Mouse (Mus musculus) heart, postnatal 0 days (tissue): ENCODE measurements around the gene Gm10031. TPM values are rescaled to one million over a fixed set of nuclear protein-coding genes. Genes with fewer than 3 reads are reported as not detected.

ENCODE experiments used
- ATAC-seq: fragments of 200-750 bp; cut with Nextera tagmentation; 2 replicates; pipeline ENCODE4 v1.8.0; 2017; ENCODE audit warnings: low read depth, moderate number of reproducible peaks, moderate library complexity; ENCODE audit not compliant: insufficient read depth
- DNase-seq: peaks from one replicate; pipeline ENCODE4 v3.0.0-alpha.2; 2016; ENCODE audit warnings: low spot score
- H3K27ac ChIP-seq: fragments of 300-500 bp; sonication (generic); 2 replicates; pipeline ENCODE4 v1.5.1; 2014; ENCODE audit warnings: low read depth, mild to moderate bottlenecking
- H3K27me3 ChIP-seq: fragments of 300-500 bp; sonication (generic); 2 replicates; pipeline ENCODE4 v1.6.1; 2014; ENCODE audit warnings: low read length, mixed read lengths; ENCODE audit not compliant: control insufficient read depth, insufficient read depth
- H3K36me3 ChIP-seq: fragments of 300-500 bp; sonication (generic); replicated peaks from 2 replicates; pipeline ENCODE4 v1.6.1; 2014; ENCODE audit warnings: low read length, mixed read lengths; ENCODE audit not compliant: control insufficient read depth, insufficient read depth
- H3K4me1 ChIP-seq: fragments of 300-500 bp; sonication (generic); 2 replicates; pipeline ENCODE4 v1.6.1; 2014; ENCODE audit warnings: antibody characterized with exemption; ENCODE audit not compliant: control insufficient read depth, insufficient read depth
- H3K4me2 ChIP-seq: fragments of 300-500 bp; sonication (generic); 2 replicates; pipeline ENCODE4 v1.6.1; 2014; ENCODE audit warnings: low read depth, mild to moderate bottlenecking, low read length, moderate library complexity
- H3K4me3 ChIP-seq: fragments of 300-500 bp; sonication (generic); 2 replicates; pipeline ENCODE4 v1.5.1; 2014; ENCODE audit warnings: low read depth, low read length
- H3K9ac ChIP-seq: fragments of 300-500 bp; sonication (generic); replicated peaks from 2 replicates; pipeline ENCODE4 v1.6.1; 2014; ENCODE audit warnings: low read depth, low read length, mixed read lengths
- H3K9me3 ChIP-seq: fragments of 300-500 bp; sonication (generic); replicated peaks from 2 replicates; pipeline ENCODE4 v1.6.1; 2016; ENCODE audit warnings: low read length; ENCODE audit not compliant: control insufficient read depth
- CTCF ChIP-seq: IDR thresholded peaks from 2 replicates; pipeline ENCODE4 v1.5.1; 2016; ENCODE audit warnings: antibody characterized with exemption, control low read depth, low read depth
- EP300 ChIP-seq: IDR thresholded peaks from 2 replicates; pipeline ENCODE4 v1.6.1; 2016; ENCODE audit warnings: antibody characterized with exemption, low read depth
- WGBS: fragments of 180-500 bp; shearing (Covaris S2); extraction: QIAGEN DNeasy Blood & Tissue Kit; methylation state at CpG from one replicate; pipeline ENCODE4 v1.1.7; 2014; 5-methylcytosine and 5-hydroxymethylcytosine counted together
- polyA plus RNA-seq: library from polyadenylated mRNA; unstranded; fragments of >200 nt; fragmentation: Nextera tagmentation; extraction: Ambion mirVana; gene quantifications from 2 replicates; pipeline ENCODE4 v1.2.1, GENCODE M21; 2015
- total RNA-seq: library from RNA; depleted of rRNA; stranded (reverse); fragments of >200 nt; gene quantifications from 2 replicates; pipeline ENCODE4 v1.2.3, GENCODE M21; 2014; ENCODE audit warnings: low replicate concordance

The Gm10031 gene
- total and polyA plus RNA-seq, 2 experiments from 2014 or later: 0.33 to 13.9 TPM

DNA sequence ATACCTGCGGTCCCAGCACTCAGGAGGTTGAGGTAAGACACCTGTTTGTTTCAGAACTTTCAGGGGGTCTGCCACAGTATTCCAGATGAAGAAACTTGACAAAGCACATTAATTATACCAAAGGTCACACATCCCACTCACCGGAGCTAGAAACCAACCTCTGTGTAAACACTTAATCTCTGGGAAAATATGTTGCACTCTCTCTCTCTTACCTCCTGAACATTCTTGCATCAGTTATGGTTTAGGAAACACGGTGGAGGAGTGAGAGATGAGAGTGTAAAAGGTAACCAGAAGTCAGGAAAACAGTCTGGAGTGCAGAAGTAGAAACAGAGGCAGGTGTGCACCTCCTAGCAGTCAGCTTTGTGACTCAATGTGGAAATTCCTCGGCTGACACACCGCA lies 35.8 kb upstream of the Gm10031 start:
- no peak overlapping the region for H3K9ac ChIP-seq
- no peak overlapping the region for H3K4me2 ChIP-seq
- H3K9me3 ChIP-seq: no peaks in the 10 kb centered on the region
- no peak overlapping the region for H3K27ac ChIP-seq
- DNase-seq (no peak), ATAC-seq (no peak)
- no peaks in the 10 kb centered on the region for H3K27me3 ChIP-seq
- WGBS: 77% methylated on average over 5 of the region's 5 CpGs
- H3K4me3 ChIP-seq: no peak overlapping the region
- H3K4me1 ChIP-seq: no peaks in the 10 kb centered on the region
- H3K36me3 ChIP-seq: no peaks in the 10 kb centered on the region
- no peak for TF ChIP-seq EP300
- TF ChIP-seq CTCF: no peak

DNA sequence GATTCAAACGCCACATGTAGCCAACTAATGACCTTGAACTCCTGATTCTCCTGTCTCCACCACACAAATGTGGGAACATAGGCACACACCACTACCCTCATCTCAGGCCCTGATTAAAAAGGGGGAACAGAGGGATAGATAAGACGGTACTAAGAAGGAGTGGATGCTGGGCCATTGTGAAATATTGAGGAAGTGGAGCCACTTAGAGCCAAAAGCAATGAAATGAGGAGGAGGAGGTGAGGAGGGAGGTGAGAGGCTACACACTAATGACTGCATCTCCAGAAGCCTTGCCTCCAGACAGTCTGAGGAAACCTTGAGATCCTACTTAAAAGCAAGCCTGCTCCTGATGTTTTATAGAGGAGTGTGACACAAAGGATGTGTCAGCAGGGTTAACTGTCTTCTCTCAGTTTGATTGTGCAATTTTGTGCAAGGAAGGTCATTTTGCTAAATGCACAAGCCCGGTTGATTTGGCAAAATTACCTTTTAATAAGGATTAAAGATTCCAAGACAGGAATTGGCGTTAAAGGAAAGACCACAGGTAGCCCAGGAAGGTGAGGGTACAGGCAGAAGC lies 32.5 kb upstream of the Gm10031 start:
- ATAC-seq: no peak
- 65% methylated on average over 4 of the region's 4 CpGs for WGBS

DNA sequence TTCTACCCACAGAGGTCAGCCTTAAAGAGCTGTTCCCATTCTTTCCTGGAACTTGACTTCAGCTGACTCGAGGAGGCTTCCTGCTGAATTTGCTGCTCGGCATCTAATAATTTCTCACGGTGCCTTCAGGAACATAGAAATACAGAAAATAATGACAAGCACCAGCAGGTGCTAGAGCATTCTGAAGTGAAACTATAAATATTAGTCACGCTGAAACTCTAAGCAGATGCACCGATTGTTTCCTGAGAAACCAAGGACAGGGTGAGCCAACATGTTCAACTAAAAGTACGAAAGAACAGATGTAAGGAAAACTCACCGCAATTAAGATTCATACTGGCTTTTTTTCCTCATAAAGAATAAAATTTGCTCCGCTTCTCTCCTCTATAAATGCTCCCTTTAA lies 28.8 kb upstream of the Gm10031 start:
- Histone ChIP-seq H3K27ac (no peak overlapping the region), H3K4me3 (no peak overlapping the region), H3K4me1 (no peaks in the 10 kb centered on the region), H3K27me3 (no peaks in the 10 kb centered on the region), H3K9ac (no peak overlapping the region), H3K4me2 (no peak overlapping the region), H3K36me3 (no peaks in the 10 kb centered on the region), H3K9me3 (no peaks in the 10 kb centered on the region)
- no peak for TF ChIP-seq CTCF
- DNase-seq (no peak), ATAC-seq (no peak)
- WGBS: 82% methylated on average over 8 of the region's 8 CpGs

More for the DNA sequence above, 32.5 kb upstream of the Gm10031 start:
- Histone ChIP-seq H3K9ac (no peak overlapping the region), H3K27ac (no peak overlapping the region), H3K4me1 (no peaks in the 10 kb centered on the region), H3K4me2 (no peak overlapping the region), H3K36me3 (no peaks in the 10 kb centered on the region), H3K27me3 (no peaks in the 10 kb centered on the region), H3K4me3 (no peak overlapping the region), H3K9me3 (no peaks in the 10 kb centered on the region)
- TF ChIP-seq EP300: no peak
- TF ChIP-seq CTCF: no peak
- DNase-seq: no peak

DNA sequence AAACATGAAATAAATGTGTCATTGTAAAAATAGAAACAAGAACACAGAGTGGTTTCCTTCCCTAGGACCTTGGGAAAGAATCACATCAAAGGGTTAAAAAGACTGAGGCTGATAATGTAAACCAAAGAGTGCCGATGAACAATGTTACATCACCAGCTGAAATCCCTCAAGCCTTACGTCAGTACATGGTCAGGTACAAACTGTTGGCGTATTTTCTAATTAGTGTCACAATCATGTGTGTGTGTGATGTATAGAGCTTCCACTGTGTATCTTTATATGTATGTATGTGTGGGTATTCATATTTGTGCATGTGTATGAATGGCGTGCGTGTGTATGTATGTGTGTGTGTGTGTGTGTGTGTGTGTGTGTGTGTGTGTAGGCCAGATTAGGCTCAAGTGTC lies 26.9 kb upstream of the Gm10031 start:
- H3K9ac ChIP-seq: no peak overlapping the region
- no peaks in the 10 kb centered on the region for H3K36me3 ChIP-seq
- no peaks in the 10 kb centered on the region for H3K4me1 ChIP-seq
- 73% methylated on average over 5 of the region's 5 CpGs for WGBS
- H3K27me3 ChIP-seq: no peaks in the 10 kb centered on the region
- no peak overlapping the region for H3K4me3 ChIP-seq
- no peaks in the 10 kb centered on the region for H3K9me3 ChIP-seq
- DNase-seq (no peak), ATAC-seq (no peak)
- TF ChIP-seq EP300 (no peak), CTCF (no peak)
- no peak overlapping the region for H3K4me2 ChIP-seq
- H3K27ac ChIP-seq: no peak overlapping the region

DNA sequence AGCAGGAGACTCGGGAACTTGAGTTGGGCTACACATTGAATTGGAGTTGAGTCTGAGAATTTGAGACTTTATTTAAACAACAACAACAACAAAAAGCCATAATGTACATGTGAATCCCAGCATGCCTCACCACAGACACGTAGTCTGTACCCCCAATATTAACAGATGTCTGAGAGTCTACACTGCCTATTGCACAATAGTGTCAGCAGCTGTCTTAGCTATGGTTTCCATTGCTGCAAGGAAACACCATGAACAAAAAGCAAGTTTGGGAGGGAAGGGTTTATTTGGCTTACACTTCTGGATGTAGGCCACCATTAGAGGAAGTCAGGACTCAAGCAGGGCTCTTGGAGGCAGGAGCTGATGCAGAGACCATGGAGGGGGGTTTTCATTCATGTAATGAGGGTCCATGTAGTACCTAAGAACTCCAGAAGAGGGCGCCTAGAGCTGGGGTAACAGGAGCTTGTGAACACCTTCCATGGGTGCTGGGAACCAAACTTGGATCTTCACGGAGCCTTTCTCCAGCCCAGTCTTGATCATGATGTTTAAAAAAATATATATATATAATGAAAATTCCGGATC lies 18.8 kb upstream of the Gm10031 start:
- Histone ChIP-seq H3K4me1 (no peaks in the 10 kb centered on the region), H3K9me3 (no peaks in the 10 kb centered on the region), H3K4me2 (no peak overlapping the region), H3K27me3 (no peaks in the 10 kb centered on the region), H3K27ac (no peak overlapping the region), H3K36me3 (no peaks in the 10 kb centered on the region), H3K9ac (no peak overlapping the region), H3K4me3 (no peak overlapping the region)
- DNase-seq (no peak), ATAC-seq (no peak)
- 67% methylated on average over 5 of the region's 5 CpGs for WGBS
- TF ChIP-seq CTCF: no peak
- no peak for TF ChIP-seq EP300

DNA sequence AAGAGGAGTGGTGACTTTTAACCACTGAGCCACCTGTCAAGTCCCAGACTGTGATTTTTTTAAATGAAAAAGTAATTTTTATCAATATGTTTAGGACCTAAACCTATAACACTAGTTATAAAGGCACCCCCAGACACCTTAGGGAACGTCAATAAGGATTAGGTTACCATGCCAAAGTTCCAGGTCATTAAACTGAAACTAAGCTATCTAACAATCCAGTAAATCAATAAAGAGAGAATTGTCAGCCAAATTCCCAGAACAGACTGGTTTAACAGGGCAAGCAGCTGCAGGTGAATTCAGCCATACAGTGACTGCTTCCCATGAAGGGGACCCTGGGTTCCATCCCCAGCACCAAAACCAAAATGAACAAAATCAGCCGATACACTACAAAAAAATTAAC lies 17.9 kb upstream of the Gm10031 start:
- H3K9ac ChIP-seq: no peak overlapping the region
- H3K27ac ChIP-seq: no peak overlapping the region
- no peaks in the 10 kb centered on the region for H3K36me3 ChIP-seq
- TF ChIP-seq EP300 (no peak), CTCF (no peak)
- H3K9me3 ChIP-seq: no peaks in the 10 kb centered on the region
- H3K4me2 ChIP-seq: no peak overlapping the region
- no peak for DNase-seq
- H3K27me3 ChIP-seq: no peaks in the 10 kb centered on the region
- 87% methylated on average over 2 of the region's 2 CpGs for WGBS
- H3K4me1 ChIP-seq: no peaks in the 10 kb centered on the region
- H3K4me3 ChIP-seq: no peak overlapping the region
- no peak for ATAC-seq
